Mouse (Mus musculus): Measurements from ENCODE around the gene Ppef1. TPM values are rescaled to one million over a fixed set of nuclear protein-coding genes. Genes with fewer than 3 reads are reported as not detected.

Ppef1 gene
- total RNA-seq, 2 experiments from 2014 or later, result not detected

DNA sequence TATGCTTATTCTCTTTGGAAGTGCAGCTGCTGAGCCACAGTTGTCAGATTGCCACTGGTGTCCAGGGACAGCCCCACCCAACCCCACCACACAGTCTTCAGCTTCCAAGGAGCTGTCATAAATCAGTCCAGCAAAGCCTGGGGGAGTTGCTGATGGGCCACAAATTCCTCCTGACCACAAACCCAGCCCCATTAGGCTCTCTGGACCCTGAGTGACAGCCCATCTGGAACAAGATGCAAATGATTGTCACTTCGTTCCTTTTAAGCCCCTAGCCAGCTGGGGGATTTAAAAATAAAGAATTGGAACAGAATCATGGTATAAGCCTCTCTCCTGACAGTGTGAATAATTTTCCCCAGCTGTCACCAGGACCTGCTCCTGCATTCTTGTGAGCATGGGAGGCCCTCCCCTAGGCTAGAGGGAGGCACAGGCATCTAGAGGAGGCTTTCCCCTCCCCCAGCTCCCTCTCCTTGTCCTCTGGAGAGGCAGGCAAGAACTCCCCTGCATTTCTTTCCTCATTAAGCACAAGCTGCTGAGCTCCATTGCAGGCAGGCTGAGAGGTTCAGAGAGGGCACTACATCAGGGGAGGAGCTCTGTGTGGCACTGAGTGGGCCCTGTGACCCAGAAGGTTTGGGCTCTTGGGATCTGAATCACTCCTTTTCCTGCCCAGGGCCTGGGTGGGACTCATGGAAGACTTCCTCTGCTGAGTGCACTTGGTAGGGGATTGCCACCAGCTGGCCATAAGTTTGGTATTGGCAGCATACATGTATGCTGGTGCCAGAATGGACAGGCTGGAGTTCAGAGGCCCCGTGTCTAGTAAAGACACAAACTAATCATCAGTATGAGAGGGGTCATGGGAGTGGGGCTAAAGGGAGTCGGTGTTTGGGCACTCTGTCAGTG lies 136.8 kb downstream of the Ppef1 start:
- no peak for ATAC-seq (replicated peaks; ENCODE audit: poor library complexity, severe bottlenecking)

DNA sequence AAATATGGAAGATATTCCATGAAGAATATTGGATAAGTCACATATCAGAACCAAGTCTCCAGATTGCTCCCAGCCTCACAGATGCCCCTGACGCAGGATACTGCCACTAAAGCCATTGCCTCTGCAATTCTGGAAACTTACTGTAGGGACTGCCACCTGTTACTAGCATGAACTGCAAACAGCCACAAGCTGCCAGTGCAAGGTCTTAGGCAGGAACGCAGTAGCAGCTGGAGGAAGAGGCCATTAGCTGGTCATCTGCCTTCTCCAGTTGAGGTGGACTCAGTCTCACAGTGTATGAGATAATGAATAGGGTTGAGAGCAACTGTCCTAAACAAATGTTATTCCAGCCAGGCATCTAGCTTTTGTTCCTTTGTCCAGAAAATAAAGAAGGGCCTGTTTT lies 137.5 kb downstream of the Ppef1 start:
- ATAC-seq (replicated peaks; ENCODE audit: poor library complexity, severe bottlenecking), result no peak

DNA sequence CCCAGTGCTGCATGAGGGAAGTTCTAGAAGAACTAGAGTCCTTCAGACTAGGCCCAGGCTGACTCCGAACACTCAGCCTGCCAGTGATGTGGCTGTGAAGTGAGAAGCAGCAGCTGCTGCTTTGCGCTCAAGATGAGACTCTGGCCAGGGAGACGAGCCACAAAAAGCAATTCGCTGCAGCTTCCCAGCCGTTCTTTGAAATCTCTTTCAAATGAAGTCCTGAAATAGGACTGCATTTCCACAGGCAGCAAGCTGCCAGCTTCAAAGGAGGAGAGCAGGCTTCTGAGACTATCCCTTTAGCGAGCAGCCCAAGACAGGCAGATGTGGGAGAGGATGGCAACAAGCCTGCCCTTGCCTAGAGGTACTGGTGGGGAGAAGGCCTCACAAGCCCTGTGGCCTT lies 142.6 kb downstream of the Ppef1 start:
- no peak for ATAC-seq (replicated peaks; ENCODE audit: poor library complexity, severe bottlenecking)

DNA sequence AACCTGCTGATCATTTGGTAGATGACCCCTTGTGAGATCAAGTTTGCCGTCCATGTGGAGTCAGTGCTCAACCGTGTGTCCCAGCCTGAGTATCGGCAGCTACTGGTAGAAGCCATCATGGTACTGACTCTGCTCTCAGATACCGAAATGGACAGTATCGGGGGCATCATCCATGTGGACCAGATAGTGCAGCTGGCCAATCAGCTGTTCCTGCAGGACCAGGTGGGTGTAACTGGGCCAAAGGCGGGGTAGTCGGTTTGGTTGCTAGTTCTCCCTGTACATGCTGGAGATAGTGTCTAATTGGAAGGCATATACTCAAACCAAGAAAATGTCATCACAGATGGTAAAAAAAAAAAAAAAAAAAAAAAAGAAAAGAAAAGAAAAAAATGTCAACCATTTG lies 145.4 kb downstream of the Ppef1 start:
- ATAC-seq (replicated peaks; ENCODE audit: poor library complexity, severe bottlenecking), result no peak

DNA sequence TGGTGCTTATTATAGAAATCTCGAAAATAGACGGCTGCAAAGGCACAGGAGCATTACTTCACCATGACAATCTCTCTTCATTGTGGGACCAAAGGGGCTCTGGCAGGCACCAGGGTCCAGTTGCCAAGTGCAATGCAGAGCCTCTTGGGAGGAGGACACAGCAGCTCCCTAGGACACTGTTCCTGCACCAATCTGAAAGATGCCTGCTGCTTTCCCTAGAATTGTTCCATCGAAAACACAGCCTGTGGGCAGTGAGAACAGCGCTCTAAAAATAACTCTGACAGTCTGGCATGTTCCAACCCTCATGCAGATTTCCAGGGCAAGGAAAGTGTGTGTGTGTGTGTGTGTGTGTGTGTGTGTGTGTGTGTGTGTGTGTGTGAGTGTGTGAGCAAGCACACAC lies 147.0 kb downstream of the Ppef1 start:
- ATAC-seq (replicated peaks; ENCODE audit: poor library complexity, severe bottlenecking), result no peak

DNA sequence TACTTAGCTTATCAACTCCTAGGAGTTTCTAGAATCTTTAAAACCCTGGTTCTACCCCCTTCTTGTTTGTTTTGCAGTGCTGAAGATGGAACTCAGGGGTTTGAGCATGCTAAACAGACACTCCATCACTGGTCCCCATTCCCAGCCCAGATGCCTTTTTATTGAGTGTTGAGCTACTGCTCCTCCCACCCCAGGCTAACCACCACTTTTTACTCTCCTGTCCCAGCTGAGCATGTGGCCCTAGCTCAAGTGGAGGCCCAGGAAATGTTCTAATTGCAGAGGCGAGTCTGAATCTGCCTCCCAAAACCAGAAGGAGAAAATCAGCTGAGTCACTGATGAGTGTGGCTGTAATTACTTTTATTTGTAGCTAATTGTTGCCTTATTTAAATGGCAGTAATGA lies 150.5 kb downstream of the Ppef1 start:
- no peak for ATAC-seq (replicated peaks; ENCODE audit: poor library complexity, severe bottlenecking)

DNA sequence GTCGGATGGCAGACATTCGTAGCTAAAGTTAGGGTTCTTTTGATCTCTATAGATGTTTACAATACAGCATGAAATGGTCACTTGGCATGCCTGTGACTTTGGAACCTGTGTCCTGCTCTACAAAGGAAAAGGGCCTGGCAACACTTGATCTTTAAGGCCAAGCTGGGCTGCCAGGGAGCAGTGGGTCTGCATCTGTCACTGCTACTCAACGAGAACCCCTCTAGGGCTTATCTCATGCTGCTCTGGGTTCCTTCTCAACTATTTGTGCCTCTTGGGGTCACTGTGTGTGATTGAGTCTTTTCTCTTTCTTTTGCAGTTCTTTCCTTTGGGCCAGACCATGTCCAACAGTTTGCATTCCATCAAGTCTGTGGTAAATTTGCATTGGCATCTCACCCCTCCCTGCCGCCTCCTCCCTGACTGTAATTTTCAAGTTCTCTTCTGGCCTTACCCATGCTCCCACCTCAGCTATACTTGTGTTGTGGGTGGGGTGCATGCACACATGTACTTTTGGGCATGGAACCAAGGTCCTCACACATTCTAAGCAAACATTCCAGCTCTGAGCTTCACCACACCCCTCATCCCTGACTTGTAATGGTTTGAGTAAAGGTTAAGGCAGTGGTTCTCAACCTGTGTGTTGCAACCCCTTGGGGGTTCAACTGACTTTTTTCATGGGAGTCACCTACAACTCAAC lies 151.3 kb downstream of the Ppef1 start:
- no peak for ATAC-seq (replicated peaks; ENCODE audit: poor library complexity, severe bottlenecking)

DNA sequence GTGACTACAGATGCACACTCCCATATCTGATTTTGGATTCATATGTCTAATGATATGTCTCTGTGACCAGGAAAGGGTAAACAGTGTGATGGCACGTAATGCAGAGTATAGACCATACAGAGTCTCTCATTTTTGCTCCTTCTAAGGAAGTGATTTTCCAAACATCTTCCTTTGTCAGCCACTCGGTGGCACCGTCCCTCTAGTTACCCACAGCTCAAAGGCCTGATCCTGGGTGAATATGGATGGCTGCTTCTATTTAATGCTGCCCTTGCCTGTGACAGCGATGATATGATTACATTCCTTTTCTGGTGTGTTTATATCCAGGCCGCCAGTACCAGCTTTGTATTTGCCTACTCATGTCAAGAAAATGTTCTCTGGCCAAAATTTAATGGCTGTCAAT lies 152.0 kb downstream of the Ppef1 start:
- ATAC-seq (replicated peaks; ENCODE audit: poor library complexity, severe bottlenecking), result no peak

Other genes starting within 250 kb of the Ppef1 start
- 80.9 and 102 TPM in 2 replicates for gene Phka2, start 233.6 kb downstream of the Ppef1 start, total RNA-seq (2014; fragmentation: Nextera tagmentation)
- gene Phka2, start 233.6 kb downstream of the Ppef1 start, total RNA-seq (2017), result 60.4 and 69.2 TPM in 2 replicates
- gene Rs1, start 32.2 kb upstream of the Ppef1 start, total RNA-seq (2014; fragmentation: Nextera tagmentation), result not detected in 2 replicates
- gene Rs1, start 32.2 kb upstream of the Ppef1 start, total RNA-seq (2017), result not detected in 2 replicates
- not detected in 2 replicates for gene Gja6, start 171.3 kb upstream of the Ppef1 start, total RNA-seq (2014; fragmentation: Nextera tagmentation)
- not detected in 2 replicates for gene Gja6, start 171.3 kb upstream of the Ppef1 start, total RNA-seq (2017)